Mouse (Mus musculus) stomach, postnatal 0 days (tissue): ENCODE measurements around the gene Zfp61.

Experiments used
- CTCF ChIP-seq: IDR thresholded peaks from 2 replicates; pipeline ENCODE4 v1.5.1; 2016; ENCODE audit warnings: antibody characterized with exemption, low read depth, mild to moderate bottlenecking, moderate library complexity
- EP300 ChIP-seq: optimal IDR thresholded peaks from 2 replicates; pipeline ENCODE3; 2016; ENCODE audit warnings: antibody characterized with exemption

GRCm38 (mm10) chr7:24348896-24349295, 47.9 kb upstream of the Zfp61 start, which contains the start of gene Lypd5:
- TF ChIP-seq CTCF (no peak), EP300 (no peak)
